Mouse (Mus musculus) right cerebral cortex, postnatal 36 days (tissue): ENCODE results near the gene Phka2.

Source experiments
- DNase-seq, 2 experiments: peaks; one replicate each; pipeline ENCODE4 v3.0.0; 2022; ENCODE audit warnings: low spot score in 2 of 2, mixed read lengths in 1 of 2

Gene Phka2

GRCm38 (mm10) chrX:160598562-160599458 is 96.8 kb downstream of the Phka2 start:
- DNase-seq = peak in 1 of 2 experiments; percentile 30

- no peak for DNase-seq
Measured at GRCm38 (mm10) chrX:160601053-160601452, 99.1 kb downstream of the Phka2 start.

DNA sequence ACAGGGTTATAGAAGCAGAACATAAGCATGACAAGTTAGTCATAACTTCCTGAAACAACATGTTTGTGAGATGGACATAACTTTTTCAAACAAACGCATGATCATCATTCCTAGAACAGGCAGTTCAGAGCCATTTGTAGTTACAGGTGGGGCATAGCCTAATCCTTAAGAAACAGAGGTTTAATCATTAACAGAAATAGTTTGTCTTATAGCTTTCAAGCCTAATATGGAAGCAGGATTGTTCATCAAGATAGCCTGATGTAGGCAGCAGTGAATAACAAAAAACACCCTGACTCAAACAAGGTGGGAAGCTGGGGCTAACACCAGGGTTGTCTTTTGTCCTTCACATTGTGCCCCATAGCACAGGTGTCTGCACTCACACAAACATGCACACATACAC is 100.8 kb downstream of the Phka2 start:
- no peak for DNase-seq

DNA sequence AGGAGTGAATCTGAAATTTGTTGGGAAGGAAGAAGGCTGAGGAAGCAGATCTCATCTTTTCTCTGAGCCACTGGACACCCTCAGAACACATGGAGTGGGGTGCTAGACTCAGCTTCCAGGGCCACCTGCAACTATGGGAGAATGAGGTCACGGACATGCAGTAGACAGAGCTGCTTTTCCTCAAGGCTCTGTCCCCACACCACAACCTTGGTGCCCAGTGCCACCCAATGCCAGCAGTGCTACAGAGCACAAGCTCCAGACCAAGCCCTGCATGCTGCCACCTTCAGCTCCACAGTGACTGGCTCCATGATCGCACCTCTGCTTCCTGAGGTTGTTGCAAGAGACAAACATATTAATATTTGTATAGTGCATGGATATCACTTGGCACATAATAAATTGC is 101.3 kb downstream of the Phka2 start:
- no peak for DNase-seq

- DNase-seq = peak; percentile 35 to 60
Measured at GRCm38 (mm10) chrX:160603981-160604541, 102.1 kb downstream of the Phka2 start.

DNA sequence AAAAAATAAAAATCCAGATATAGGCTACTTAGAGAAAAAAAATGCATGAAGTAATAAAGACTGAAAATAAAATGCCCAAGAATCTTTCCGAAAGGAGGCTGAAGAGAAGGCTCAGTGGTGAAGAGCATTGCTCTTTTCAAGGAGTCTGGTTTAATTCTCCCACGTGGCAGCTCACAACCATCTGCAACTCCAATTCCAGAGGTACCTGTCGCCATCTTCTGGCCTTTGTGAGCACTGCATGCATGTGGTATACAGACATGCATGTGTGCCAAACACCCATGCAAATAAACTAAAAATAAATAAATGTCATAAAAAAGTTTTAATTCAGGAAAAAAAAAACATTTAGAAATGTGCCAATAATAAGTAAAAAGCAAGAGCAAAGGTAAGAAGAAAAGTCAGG is 107.9 kb downstream of the Phka2 start:
- DNase-seq = no peak

- no peak for DNase-seq
Measured at GRCm38 (mm10) chrX:160610482-160610881, 108.5 kb downstream of the Phka2 start.

DNA sequence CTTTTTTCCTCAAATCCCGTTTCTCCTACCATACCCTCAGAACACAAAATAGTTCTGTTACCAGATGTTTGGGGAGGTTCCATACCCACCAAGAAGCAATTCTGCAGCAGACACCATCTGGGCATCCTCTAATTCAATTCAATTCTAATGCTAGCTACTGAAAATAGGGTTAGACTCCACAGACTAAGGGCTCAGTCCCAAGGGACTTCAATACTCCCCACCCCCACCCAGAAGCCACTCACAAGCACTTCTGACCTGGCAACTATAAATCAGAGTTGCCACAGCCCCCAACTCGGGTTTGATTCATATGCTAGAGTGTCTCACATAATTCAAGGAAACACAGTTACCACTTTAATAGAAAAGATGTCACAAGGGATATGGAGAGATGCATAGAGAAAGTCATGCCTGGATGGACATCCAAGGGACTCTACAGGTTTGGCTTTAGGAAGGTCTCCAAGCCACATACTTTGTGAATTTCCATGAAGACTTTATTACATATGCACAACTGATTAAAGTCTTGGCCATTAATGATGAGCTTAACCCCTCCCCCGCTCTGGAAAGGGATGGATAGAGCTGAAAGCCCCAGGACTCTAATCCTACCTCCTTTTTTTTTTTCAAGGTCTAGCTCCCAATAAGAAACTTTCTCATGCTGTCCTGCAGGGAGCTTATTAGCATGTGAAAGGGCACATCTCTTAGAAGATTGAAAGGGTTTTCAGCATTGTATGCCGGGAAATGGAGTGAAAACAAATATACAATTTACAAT is 109.1 kb downstream of the Phka2 start:
- DNase-seq = no peak
